22 mouse cellular contexts compared by ENCODE assay signal in genomic region chr2:40431335-40431734, GRCm38 (mm10).
DNase-seq lines count a peak whose midpoint lies in the region; ATAC-seq and TF ChIP-seq lines count a peak whose summit lies in the region.
"Had no signal": no experiment of that assay in that cellular context is flagged by ENCODE, and none has a peak within 500 bp of the region (broad histone marks: within the 10 kb centered on the region; RNA-seq: fewer than 3 reads in every experiment).

No protein-coding gene starts in this region.

- TF ChIP-seq EP300 in heart, adult 2 months (IDR thresholded peaks at IDR 0.05; ENCODE audit: insufficient read depth, low read depth, low read length) = no peak

- no peaks in the 10 kb centered on the region for H3K9me3 ChIP-seq in midbrain, embryonic 13.5 days
- H3K9me3 ChIP-seq in midbrain, embryonic 11.5 days (ENCODE audit: control insufficient read depth, low read length) = no peaks in the 10 kb centered on the region
- H3K9me3 ChIP-seq: heart, embryonic 10.5 days; heart, embryonic 13.5 days had no signal

- H3K4me1 ChIP-seq in midbrain, embryonic 13.5 days (replicated peaks) = 0 out of 2 replicates have a peak, but pooled peaks cover 2% of the 10 kb centered on the region
- no peaks in the 10 kb centered on the region for H3K4me1 ChIP-seq in midbrain, embryonic 11.5 days (ENCODE audit: control insufficient read depth, insufficient read depth, low read length)
- H3K4me1 ChIP-seq in heart, adult 2 months (ENCODE audit: control insufficient read depth, insufficient read depth, low read length) = no peaks in the 10 kb centered on the region
- H3K4me1 ChIP-seq: heart, embryonic 10.5 days; heart, embryonic 13.5 days had no signal

- no peak for TF ChIP-seq CTCF in brain, embryonic 14.5 days (IDR thresholded peaks at IDR 0.05; ENCODE audit: borderline replicate concordance, extremely low read depth, insufficient read depth, insufficient read length)
- TF ChIP-seq CTCF in heart, adult 2 months (IDR thresholded peaks at IDR 0.05) = no peak

- DNase-seq in midbrain, embryonic 11.5 days (ENCODE audit: low spot score, missing footprints) = no peak
- DNase-seq in brain, embryonic 14.5 days (ENCODE audit: low read depth) = peak; percentile 51
- DNase-seq in brain, embryonic 18.5 days (ENCODE audit: low read depth, low spot score) = peak; percentile 4
- no peak for DNase-seq in frontal cortex, postnatal 36 days (ENCODE audit: low spot score in 2 of 2)
- no peak for DNase-seq in heart, adult 2 months
- DNase-seq: adrenal gland, adult 2 months; adrenal gland, postnatal 14 days; cerebellum, adult 18-20 months; cerebellum, adult 9-10 months; cerebellum, postnatal 14 days; gastrocnemius, postnatal 25 days; heart, adult 18-20 months; heart, postnatal 14 days; heart, postnatal 4 days had no signal

- intact Hi-C loops in heart, adult 2 months (cut with DNase I) = no loop called here

- 51% methylated on average over 2 of the region's 2 CpGs for WGBS in midbrain, embryonic 13.5 days
- 76% methylated on average over 2 of the region's 2 CpGs for WGBS in midbrain, embryonic 11.5 days
- 46% methylated on average over 2 of the region's 2 CpGs for WGBS in heart, adult 2 months

- no peaks in the 10 kb centered on the region for H3K79me2 ChIP-seq in heart, adult 2 months (replicated peaks; ENCODE audit: control insufficient read depth, insufficient read depth, low read length)

- H3K4me2 ChIP-seq in midbrain, embryonic 13.5 days (replicated peaks) = no peak overlapping the region
- H3K4me2 ChIP-seq in midbrain, embryonic 11.5 days = no peak overlapping the region
- H3K4me2 ChIP-seq: heart, embryonic 13.5 days; hindbrain, embryonic 14.5 days had no signal

- no peak overlapping the region for H3K9ac ChIP-seq in midbrain, embryonic 13.5 days (replicated peaks)
- H3K9ac ChIP-seq in midbrain, embryonic 11.5 days (ENCODE audit: low read length) = no peak overlapping the region
- no peak overlapping the region for H3K9ac ChIP-seq in heart, adult 2 months (ENCODE audit: low read depth, low read length)
- H3K9ac ChIP-seq: heart, embryonic 13.5 days; hindbrain, embryonic 14.5 days had no signal

- peak; percentile 50 for ATAC-seq in midbrain, embryonic 13.5 days
- no peak for ATAC-seq in midbrain, embryonic 11.5 days (ENCODE audit: low FRiP score)
- ATAC-seq: CD4-positive, CD25-positive, alpha-beta regulatory T cell, adult 4 months; forebrain, embryonic 16.5 days; hindbrain, postnatal 0 days; inflammation-experienced regulatory T-cells, adult 6 months had no signal

- H3K4me3 ChIP-seq in midbrain, embryonic 13.5 days (replicated peaks) = no peak overlapping the region
- no peak overlapping the region for H3K4me3 ChIP-seq in midbrain, embryonic 11.5 days (ENCODE audit: low read depth, low read length)
- no peak overlapping the region for H3K4me3 ChIP-seq in heart, adult 2 months
- H3K4me3 ChIP-seq: heart, embryonic 10.5 days; heart, embryonic 13.5 days had no signal

- H3K27ac ChIP-seq in midbrain, embryonic 13.5 days = no peak overlapping the region
- no peak overlapping the region for H3K27ac ChIP-seq in midbrain, embryonic 11.5 days (ENCODE audit: low read depth, low read length)
- H3K27ac ChIP-seq in heart, adult 2 months = no peak overlapping the region
- H3K27ac ChIP-seq: heart, embryonic 10.5 days; heart, embryonic 13.5 days; hindbrain, embryonic 14.5 days; hindbrain, postnatal 0 days had no signal

- no peak for TF ChIP-seq POLR2A in brain, embryonic 14.5 days (IDR thresholded peaks at IDR 0.05; ENCODE audit: borderline replicate concordance, extremely low read depth, insufficient read depth, insufficient read length, poor library complexity, severe bottlenecking)
- no peak for TF ChIP-seq POLR2A in heart, adult 2 months (IDR thresholded peaks at IDR 0.05; ENCODE audit: insufficient read depth, low read depth, low read length)

- H3K27me3 ChIP-seq in midbrain, embryonic 13.5 days = no peaks in the 10 kb centered on the region
- H3K27me3 ChIP-seq in midbrain, embryonic 11.5 days (ENCODE audit: control insufficient read depth, insufficient read depth, low read length) = no peaks in the 10 kb centered on the region
- no peaks in the 10 kb centered on the region for H3K27me3 ChIP-seq in heart, adult 2 months (ENCODE audit: control insufficient read depth, insufficient read depth, low read length)
- H3K27me3 ChIP-seq: heart, embryonic 13.5 days had no signal

- H3K36me3 ChIP-seq in midbrain, embryonic 13.5 days = no peaks in the 10 kb centered on the region
- H3K36me3 ChIP-seq in midbrain, embryonic 11.5 days (ENCODE audit: control insufficient read depth, insufficient read depth, low read length) = no peaks in the 10 kb centered on the region
- H3K36me3 ChIP-seq in heart, adult 2 months (ENCODE audit: control insufficient read depth, insufficient read depth, low read length) = no peaks in the 10 kb centered on the region
- H3K36me3 ChIP-seq: heart, embryonic 10.5 days; heart, embryonic 13.5 days had no signal

Comparison
In these comparisons a context has a peak if more than half of its experiments do, and no peak if none do; other contexts are left out.
1. DNase-seq: peak in brain, embryonic 14.5 days (single experiment) and brain, embryonic 18.5 days (single experiment); none in midbrain, embryonic 11.5 days (single experiment), frontal cortex, postnatal 36 days (0 of 2) and heart, adult 2 months (0 of 2).